Mouse (Mus musculus): Measurements from ENCODE around the gene Olfr212. TPM values are rescaled to one million over a fixed set of nuclear protein-coding genes. Genes with fewer than 3 reads are reported as not detected.
"Not testable (repeated sequence)": the region's sequence is repeated elsewhere in the genome, so short reads cannot be mapped to it uniquely, and the experiment has no call there.

Olfr212 gene
- polyA plus RNA-seq, 1 experiment from 2014 or later: not detected

- H3K4me3 ChIP-seq: no peak overlapping the region
- 88% methylated on average over 2 of the region's 2 CpGs for WGBS
- H3K27ac ChIP-seq: no peak overlapping the region
- no peaks in the 10 kb centered on the region for H3K9me3 ChIP-seq
- no peak overlapping the region for H3K4me2 ChIP-seq
- no peaks in the 10 kb centered on the region for H3K4me1 ChIP-seq
- no peak overlapping the region for H3K9ac ChIP-seq
- no peaks in the 10 kb centered on the region for H3K36me3 ChIP-seq (replicated peaks)
- H3K27me3 ChIP-seq (replicated peaks): no peaks in the 10 kb centered on the region
- ATAC-seq (replicated peaks): no peak
Observed at GRCm38 (mm10) chr6:116542500-116542899, 36.2 kb downstream of the Olfr212 start.

GRCm38 (mm10) chr6:116550841-116551240 is 44.5 kb downstream of the Olfr212 start, which contains the start of gene Gm5580:
Gene Gm5580 (plus strand): TSS chr6:116551141.
- H3K9ac ChIP-seq; H3K4me1 ChIP-seq; H3K27me3 ChIP-seq (replicated peaks); H3K36me3 ChIP-seq (replicated peaks); H3K27ac ChIP-seq; H3K4me3 ChIP-seq; H3K9me3 ChIP-seq; H3K4me2 ChIP-seq; ATAC-seq (replicated peaks): not testable (repeated sequence)
- WGBS: 96% methylated on average over 11 of the region's 11 CpGs

GRCm38 (mm10) chr6:116553935-116554334 is 47.6 kb downstream of the Olfr212 start, which contains the start of gene Olfr214:
Gene Olfr214 (plus strand): TSS chr6:116554235.
- no peak within 1 kb of the TSS for H3K27ac ChIP-seq
- no peaks in the 10 kb centered on the region for H3K4me1 ChIP-seq
- no peak within 1 kb of the TSS for H3K4me2 ChIP-seq
- 68% methylated on average over 1 of the region's 1 CpGs for WGBS
- no peaks in the 10 kb centered on the region for H3K9me3 ChIP-seq
- no peak for ATAC-seq (replicated peaks)
- H3K4me3 ChIP-seq: no peak within 1 kb of the TSS
- H3K36me3 ChIP-seq (replicated peaks): no peaks in the 10 kb centered on the region
- no peaks in the 10 kb centered on the region for H3K27me3 ChIP-seq (replicated peaks)
- H3K9ac ChIP-seq: no peak within 1 kb of the TSS

- Histone ChIP-seq H3K9me3 (no peaks in the 10 kb centered on the region), H3K9ac (no peak overlapping the region), H3K27me3 (replicated peaks) (no peaks in the 10 kb centered on the region), H3K4me2 (no peak overlapping the region), H3K36me3 (replicated peaks) (no peaks in the 10 kb centered on the region), H3K4me3 (no peak overlapping the region), H3K4me1 (no peaks in the 10 kb centered on the region), H3K27ac (no peak overlapping the region)
- WGBS: 76% methylated on average over 3 of the region's 3 CpGs
- no peak for ATAC-seq (replicated peaks)
Observed at GRCm38 (mm10) chr6:116554952-116555351, 48.6 kb downstream of the Olfr212 start.

Other genes starting within 250 kb of the Olfr212 start
- 6.8 and 8.5 TPM in 2 replicates for gene Zfand4, start 242.3 kb upstream of the Olfr212 start, polyA plus RNA-seq (2015; fragmentation: Nextera tagmentation; extraction: Ambion mirVana)
- 74.7 and 82.0 TPM in 2 replicates for gene March8, start 168.5 kb upstream of the Olfr212 start, polyA plus RNA-seq (2015; fragmentation: Nextera tagmentation; extraction: Ambion mirVana)
- gene Alox5, start 45.3 kb upstream of the Olfr212 start, polyA plus RNA-seq (2015; fragmentation: Nextera tagmentation; extraction: Ambion mirVana): 0.30 and 0.79 TPM in 2 replicates
- not detected in 2 replicates for gene Olfr211, start 17.4 kb upstream of the Olfr212 start, polyA plus RNA-seq (2015; fragmentation: Nextera tagmentation; extraction: Ambion mirVana)
- gene Olfr213, start 31.9 kb downstream of the Olfr212 start, polyA plus RNA-seq (2015; fragmentation: Nextera tagmentation; extraction: Ambion mirVana): not detected in 2 replicates
- gene Gm5580, start 44.6 kb downstream of the Olfr212 start, polyA plus RNA-seq (2015; fragmentation: Nextera tagmentation; extraction: Ambion mirVana): 0.34 and 0.54 TPM in 2 replicates
- not detected in 2 replicates for gene Olfr214, start 47.7 kb downstream of the Olfr212 start, polyA plus RNA-seq (2015; fragmentation: Nextera tagmentation; extraction: Ambion mirVana)
- gene Olfr215, start 77.7 kb downstream of the Olfr212 start, polyA plus RNA-seq (2015; fragmentation: Nextera tagmentation; extraction: Ambion mirVana): not detected in 2 replicates
- 148 and 151 TPM in 2 replicates for gene Zfp422, start 122.5 kb downstream of the Olfr212 start, polyA plus RNA-seq (2015; fragmentation: Nextera tagmentation; extraction: Ambion mirVana)
- gene Depp1, start 144.1 kb downstream of the Olfr212 start, polyA plus RNA-seq (2015; fragmentation: Nextera tagmentation; extraction: Ambion mirVana): 8.7 and 10.0 TPM in 2 replicates
- 10.4 and 10.6 TPM in 2 replicates for gene Rassf4, start 167.4 kb downstream of the Olfr212 start, polyA plus RNA-seq (2015; fragmentation: Nextera tagmentation; extraction: Ambion mirVana)
- 0.47 and 0.70 TPM in 2 replicates for gene Tmem72, start 210.4 kb downstream of the Olfr212 start, polyA plus RNA-seq (2015; fragmentation: Nextera tagmentation; extraction: Ambion mirVana)

Data from midbrain, embryonic 15.5 days (tissue).